Mouse (Mus musculus) 3134 (cell line): Measurements from ENCODE around the gene Gm4297.
"Not testable (repeated sequence)": the region's sequence is repeated elsewhere in the genome, so short reads cannot be mapped to it uniquely, and the experiment has no call there.

Source experiments
- DNase-seq: peaks from one replicate; pipeline ENCODE4 v3.0.0-alpha.2; 2011; ENCODE audit warnings: low spot score; ENCODE audit not compliant: insufficient read length; ENCODE audit errors: extremely low read depth

Gm4297 gene

DNA sequence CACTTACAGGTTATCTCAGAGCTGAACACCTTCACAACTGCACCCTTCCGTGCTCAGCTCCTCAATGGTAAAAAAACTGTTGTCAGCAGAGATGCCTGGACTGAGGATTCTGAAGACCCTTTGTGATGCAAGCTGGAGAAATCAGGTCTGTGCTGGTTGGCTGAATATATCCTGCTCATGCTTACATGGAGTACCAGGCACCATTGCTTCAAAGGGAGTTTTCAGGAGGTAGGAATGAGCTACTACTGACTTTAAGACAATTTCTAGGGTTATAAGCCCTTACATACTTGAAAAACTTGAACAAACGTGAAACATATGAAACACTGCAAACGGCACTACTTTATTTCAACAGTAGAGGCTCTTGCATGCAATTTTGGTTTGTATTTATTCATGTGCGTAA, at the start of gene Gm4297:
Gm4297 (minus strand) TSS at position 101 of the 400 bp plus-strand sequence.
- not testable (repeated sequence) for DNase-seq
